Mouse (Mus musculus) CH12.LX (cell line): ENCODE data around the gene Exosc8. TPM values are rescaled to one million over a fixed set of nuclear protein-coding genes. Genes with fewer than 3 reads are reported as not detected.

Source experiments
- DNase-seq: peaks from one replicate; pipeline ENCODE4 v3.0.0-alpha.2; 2013; ENCODE audit errors: extremely low read depth
- H3K27ac ChIP-seq: 2 replicates; pipeline ENCODE4 v1.5.1; 2012; ENCODE audit warnings: low read depth, mild to moderate bottlenecking, control low read depth, moderate library complexity; ENCODE audit not compliant: insufficient read depth
- H3K27me3 ChIP-seq: replicated peaks from 2 replicates; pipeline ENCODE3; 2012; ENCODE audit warnings: inconsistent platforms
- H3K36me3 ChIP-seq, 2 experiments: replicated peaks in 1 of 2; 2 replicates each; pipeline versions ENCODE3 to v1.6.1; 2012; ENCODE audit warnings: inconsistent platforms in 1 of 2, low read length in 1 of 2, mild to moderate bottlenecking in 1 of 2, mixed read lengths in 1 of 2, moderate library complexity in 1 of 2; ENCODE audit not compliant: control insufficient read depth in 1 of 2, insufficient read depth in 1 of 2
- H3K4me1 ChIP-seq, 2 experiments: 2 replicates each; pipeline ENCODE4 v1.6.1; 2012; ENCODE audit warnings: inconsistent platforms in 1 of 2, moderate library complexity in 1 of 2; ENCODE audit not compliant: insufficient read depth in 2 of 2, control insufficient read depth in 1 of 2
- H3K4me2 ChIP-seq: 2 replicates; pipeline ENCODE4 v1.6.1; 2012; ENCODE audit warnings: low read depth, mild to moderate bottlenecking, control low read depth; ENCODE audit not compliant: poor library complexity, insufficient read depth, severe bottlenecking
- H3K4me3 ChIP-seq, 3 experiments: fragments of 150-350 bp in 1 of 3; sonication (generic) in 1 of 3; replicated peaks in 1 of 3; 2 replicates each; pipeline versions ENCODE3 to v1.5.1; 2011 to 2012; ENCODE audit warnings: low read depth in 2 of 3, low read length in 2 of 3, mild to moderate bottlenecking in 2 of 3, moderate library complexity in 2 of 3, control low read depth in 1 of 3, improper control_type of control experiment in 1 of 3, inconsistent platforms in 1 of 3, mixed read lengths in 1 of 3; ENCODE audit not compliant: poor library complexity in 1 of 3
- H3K79me2 ChIP-seq: replicated peaks from 2 replicates; pipeline ENCODE4 v1.6.1; 2012; ENCODE audit warnings: mild to moderate bottlenecking, moderate library complexity; ENCODE audit not compliant: control insufficient read depth, poor library complexity, insufficient read depth, severe bottlenecking; ENCODE audit errors: extremely low read depth
- H3K9ac ChIP-seq: 2 replicates; pipeline ENCODE4 v1.6.1; 2012; ENCODE audit warnings: low read depth, mild to moderate bottlenecking, control low read depth, moderate library complexity; ENCODE audit not compliant: insufficient read depth
- H3K9me3 ChIP-seq: replicated peaks from 2 replicates; pipeline ENCODE3; 2012; ENCODE audit warnings: low read length, inconsistent platforms, mixed read lengths
- BHLHE40 ChIP-seq: IDR thresholded peaks from 2 replicates; pipeline ENCODE4 v1.6.1; 2011; ENCODE audit warnings: mild to moderate bottlenecking, low read depth, low read length, improper control_type of control experiment
- CHD1 ChIP-seq: IDR thresholded peaks from 2 replicates; pipeline ENCODE4 v1.6.1; 2012; ENCODE audit warnings: low read depth, low read length, improper control_type of control experiment, inconsistent platforms
- E2F4 ChIP-seq: IDR thresholded peaks from 2 replicates; pipeline ENCODE4 v1.6.1; 2011; ENCODE audit warnings: low read depth, low read length, improper control_type of control experiment; ENCODE audit not compliant: insufficient replicate concordance
- ELF1 ChIP-seq: IDR thresholded peaks from 2 replicates; pipeline ENCODE4 v1.6.1; 2014; ENCODE audit warnings: low read depth, mild to moderate bottlenecking, inconsistent platforms, low read length, improper control_type of control experiment
- HCFC1 ChIP-seq: IDR thresholded peaks from 2 replicates; pipeline ENCODE4 v1.6.1; 2012; ENCODE audit warnings: low read depth, mild to moderate bottlenecking, inconsistent platforms, low read length, improper control_type of control experiment
- JUN ChIP-seq: IDR thresholded peaks from 2 replicates; pipeline ENCODE4 v1.6.1; 2011; ENCODE audit warnings: low read depth, mild to moderate bottlenecking, low read length, improper control_type of control experiment, moderate library complexity; ENCODE audit not compliant: insufficient read depth
- JUND ChIP-seq: conservative IDR thresholded peaks from 2 replicates; pipeline ENCODE4 v1.6.1; 2011; ENCODE audit warnings: low read depth, low read length, improper control_type of control experiment
- MAFK ChIP-seq: IDR thresholded peaks from 2 replicates; pipeline ENCODE4 v1.6.1; 2011; ENCODE audit warnings: low read length, improper control_type of control experiment; ENCODE audit not compliant: insufficient replicate concordance
- MAX ChIP-seq: IDR thresholded peaks from 2 replicates; pipeline ENCODE4 v1.6.1; 2011; ENCODE audit warnings: low read length, improper control_type of control experiment
- MAZ ChIP-seq: IDR thresholded peaks from 2 replicates; pipeline ENCODE4 v1.6.1; 2012; ENCODE audit warnings: low read depth, mild to moderate bottlenecking, inconsistent platforms, low read length, improper control_type of control experiment, moderate library complexity
- MYC ChIP-seq: IDR thresholded peaks from 2 replicates; pipeline ENCODE4 v1.6.1; 2011; ENCODE audit warnings: low read depth, mild to moderate bottlenecking, improper control_type of control experiment, low read length
- NELFE ChIP-seq: IDR thresholded peaks from 2 replicates; pipeline ENCODE4 v1.6.1; 2011; ENCODE audit warnings: low read depth, low read length, improper control_type of control experiment
- NRF1 ChIP-seq: IDR thresholded peaks from 2 replicates; pipeline ENCODE4 v1.6.1; 2014; ENCODE audit warnings: low read depth, mild to moderate bottlenecking, inconsistent platforms, low read length, improper control_type of control experiment, moderate library complexity
- PAX5 ChIP-seq: IDR thresholded peaks from 2 replicates; pipeline ENCODE4 v1.6.1; 2012; ENCODE audit warnings: low read length, inconsistent platforms, mixed read lengths
- TBP ChIP-seq: conservative IDR thresholded peaks from 2 replicates; pipeline ENCODE4 v1.6.1; 2011; ENCODE audit warnings: low read depth, low read length, improper control_type of control experiment
- TCF12 ChIP-seq: IDR thresholded peaks from 2 replicates; pipeline ENCODE4 v1.6.1; 2014; ENCODE audit warnings: low read depth, mild to moderate bottlenecking, inconsistent platforms, low read length, improper control_type of control experiment
- UBTF ChIP-seq: IDR thresholded peaks from 2 replicates; pipeline ENCODE4 v1.6.1; 2012; ENCODE audit warnings: low read depth, mild to moderate bottlenecking, inconsistent platforms, low read length, improper control_type of control experiment, moderate library complexity
- ZKSCAN1 ChIP-seq: IDR thresholded peaks from 2 replicates; pipeline ENCODE4 v1.6.1; 2012; ENCODE audit warnings: low read depth, inconsistent platforms, low read length, improper control_type of control experiment, borderline replicate concordance
- dilution Hi-C: fragments of 300-500 bp; cut with MboI; formaldehyde crosslinking; loops from 2 replicates; pipeline ENCODE4 v1.14.3; 2020; ENCODE audit warnings: low sequenced_read_pairs; ENCODE audit not compliant: extremely low pct_unique_long_range_greater_than_20kb, extremely low pct_ligation_motif_present
- in situ Hi-C: fragments of 300-500 bp; cut with MboI; formaldehyde crosslinking; loops from 3 replicates; pipeline ENCODE4 v1.14.3; 2019; ENCODE audit warnings: low sequenced_read_pairs, low pct_ligation_motif_present, low pct_unique_long_range_greater_than_20kb, mixed read lengths
- polyA plus RNA-seq: library from polyadenylated mRNA; unstranded; fragments of >175 nt; gene quantifications from 2 replicates; pipeline ENCODE4 v1.2.1, GENCODE M21; 2012; ENCODE audit warnings: low read depth; ENCODE audit not compliant: insufficient read length
- total RNA-seq, 2 experiments: library from RNA; depleted of rRNA; stranded (reverse); fragments of 300-350 nt in 1 of 2; fragments of >200 nt in 1 of 2; gene quantifications; 2 replicates each; pipeline ENCODE4 v1.2.3; 2012 to 2014

Gene Exosc8
- total and polyA plus RNA-seq, 3 experiments: 102 to 238 (median 124) TPM

GRCm38 (mm10) chr3:54687245-54687644 lies 47.9 kb downstream of the Exosc8 start:
- Histone ChIP-seq H3K27me3 (no peaks in the 10 kb centered on the region), H3K4me3 (no peak overlapping the region), H3K9me3 (no peaks in the 10 kb centered on the region), H3K4me1 (peaks cover 0 to 10% of the 10 kb centered on the region in 2 experiments; a peak in 2 of 4 replicates), H3K79me2 (no peaks in the 10 kb centered on the region), H3K27ac (no peak overlapping the region), H3K4me2 (no peak overlapping the region), H3K9ac (no peak overlapping the region), H3K36me3 (no peaks in the 10 kb centered on the region)
- in situ Hi-C loops: loop anchor here (10.0 to 25.0 kb wide), 2 partner anchors 332 to 950 kb away; no protein-coding TSS in a partner anchor
- dilution Hi-C loops: no loop called here
- TF ChIP-seq MYC (no peak), MAZ (no peak), NRF1 (no peak), PAX5 (no peak), MAFK (no peak), UBTF (no peak), JUN (no peak), CHD1 (no peak), ZKSCAN1 (no peak), HCFC1 (no peak), MAX (no peak), NELFE (no peak), BHLHE40 (no peak), E2F4 (no peak)
- DNase-seq: no peak

- Histone ChIP-seq H3K36me3 (no peaks in the 10 kb centered on the region), H3K4me2 (no peak overlapping the region), H3K4me3 (no peak overlapping the region), H3K9ac (no peak overlapping the region), H3K4me1 (peaks cover 0 to 18% of the 10 kb centered on the region in 2 experiments; a peak in 3 of 4 replicates), H3K79me2 (no peaks in the 10 kb centered on the region), H3K27ac (no peak overlapping the region), H3K27me3 (no peaks in the 10 kb centered on the region), H3K9me3 (no peaks in the 10 kb centered on the region)
- in situ Hi-C loops (loop anchor here (10.0 to 25.0 kb wide), 2 partner anchors 330 to 948 kb away; no protein-coding TSS in a partner anchor), dilution Hi-C loops (no loop called here)
- no peak for DNase-seq
- no peak for TF ChIP-seq ELF1
- no peak for TF ChIP-seq ZKSCAN1
- TF ChIP-seq TCF12: no peak
- no peak for TF ChIP-seq JUN
- no peak for TF ChIP-seq JUND
- TF ChIP-seq TBP: peak; percentile 73
- TF ChIP-seq BHLHE40: no peak
Observed at GRCm38 (mm10) chr3:54685202-54685601, 50.0 kb downstream of the Exosc8 start.
